Comparison of ENCODE assay signal across 8 mouse cellular contexts in the genomic region with DNA sequence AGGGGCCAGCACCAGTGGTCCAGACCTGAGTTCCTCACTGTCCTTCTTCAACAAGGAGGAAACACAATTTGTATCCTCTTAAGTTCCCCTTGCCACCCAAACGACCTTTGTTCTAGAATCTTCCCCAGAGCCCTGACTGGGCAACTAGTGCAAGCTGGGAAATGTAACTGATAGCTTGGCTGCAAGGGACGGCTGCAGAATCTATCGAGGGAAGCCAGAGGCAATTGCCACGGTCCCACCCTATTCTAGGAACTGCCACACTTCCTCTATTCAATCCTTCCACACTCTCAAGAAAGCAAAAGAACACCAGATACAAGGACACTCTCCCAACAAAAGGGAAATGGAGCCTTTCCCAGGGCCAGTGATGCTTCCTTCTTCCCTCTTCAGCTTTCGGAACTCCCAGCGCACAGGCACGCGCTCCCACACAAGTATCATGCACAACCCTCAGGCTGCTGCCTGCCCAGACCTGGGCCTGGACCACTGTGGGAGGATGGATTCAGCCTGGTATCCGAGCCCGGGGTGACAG.
DNase-seq lines count a peak whose midpoint lies in the region; ATAC-seq lines count a peak whose summit lies in the region.

No protein-coding gene starts in this region.

- peak overlapping the region; percentile 84 for H3K27ac ChIP-seq in hindbrain, embryonic 12.5 days
- H3K27ac ChIP-seq in limb, embryonic 15.5 days = peak overlapping the region; percentile 74

- no peak for ATAC-seq in hindbrain, embryonic 12.5 days (ENCODE audit: low FRiP score)
- ATAC-seq in limb, embryonic 15.5 days (ENCODE audit: insufficient number of reproducible peaks, low FRiP score, low TSS enrichment, low read depth) = no peak

- no peaks in the 10 kb centered on the region for H3K36me3 ChIP-seq in hindbrain, embryonic 12.5 days
- H3K36me3 ChIP-seq in limb, embryonic 15.5 days = no peaks in the 10 kb centered on the region

- peaks cover 22% of the 10 kb centered on the region for H3K4me1 ChIP-seq in hindbrain, embryonic 12.5 days
- H3K4me1 ChIP-seq in limb, embryonic 15.5 days = peaks cover 31% of the 10 kb centered on the region

- 67% methylated on average over 10 of the region's 10 CpGs for WGBS in hindbrain, embryonic 12.5 days
- 54% methylated on average over 10 of the region's 10 CpGs for WGBS in limb, embryonic 15.5 days

- no peaks in the 10 kb centered on the region for H3K27me3 ChIP-seq in hindbrain, embryonic 12.5 days
- H3K27me3 ChIP-seq in limb, embryonic 15.5 days = no peaks in the 10 kb centered on the region

- H3K9me3 ChIP-seq in hindbrain, embryonic 12.5 days (replicated peaks) = no peaks in the 10 kb centered on the region
- H3K9me3 ChIP-seq in limb, embryonic 15.5 days = no peaks in the 10 kb centered on the region

- no peak overlapping the region for H3K4me3 ChIP-seq in hindbrain, embryonic 12.5 days
- H3K4me3 ChIP-seq in limb, embryonic 15.5 days = no peak overlapping the region

- no peak overlapping the region for H3K4me2 ChIP-seq in hindbrain, embryonic 12.5 days (replicated peaks)
- H3K4me2 ChIP-seq in limb, embryonic 15.5 days = peak overlapping the region; percentile 22; the same call in 1 of the 2 replicates

- H3K9ac ChIP-seq in hindbrain, embryonic 12.5 days = no peak overlapping the region
- H3K9ac ChIP-seq in limb, embryonic 15.5 days = no peak overlapping the region

- DNase-seq in thymus, postnatal 10 days (ENCODE audit: low spot score in 2 of 2) = peak; percentile 23 to 30
- DNase-seq in thymus, postnatal 4 days = no peak
- peak; percentile 73 for DNase-seq in gastrocnemius, adult 18-20 months (ENCODE audit: low spot score)
- peak; percentile 58 to 59 for DNase-seq in monocyte, adult 2 months (ENCODE audit: low read depth in 1 of 2, low spot score in 2 of 2)
- no peak for DNase-seq in left cerebral cortex, adult 11 months (ENCODE audit: low spot score)
- DNase-seq in cerebellum, postnatal 36 days = no peak

Comparison
In these comparisons a context has a peak if more than half of its experiments do, and no peak if none do; other contexts are left out.
1. DNase-seq: peak in thymus, postnatal 10 days (2 of 2), gastrocnemius, adult 18-20 months (single experiment) and monocyte, adult 2 months (2 of 2); none in thymus, postnatal 4 days (single experiment), left cerebral cortex, adult 11 months (single experiment) and cerebellum, postnatal 36 days (0 of 2).